Mouse (Mus musculus): Measurements from ENCODE around the gene Gm28360.
"Not testable (repeated sequence)": the region's sequence is repeated elsewhere in the genome, so short reads cannot be mapped to it uniquely, and the experiment has no call there.

Gm28360 gene

GRCm38 (mm10) chr1:117829781-117830180 lies at the start of gene Gm28360:
Gene Gm28360, plus strand, starts transcription at chr1:117830081.
- DNase-seq (ENCODE audit: low read depth, low spot score): not testable (repeated sequence)

GRCm38 (mm10) chr1:117780833-117781232 lies 49.0 kb upstream of the Gm28360 start, which contains the start of gene B020011L13Rik:
Gene B020011L13Rik, plus strand, starts transcription at chr1:117781133.
- not testable (repeated sequence) for DNase-seq (ENCODE audit: low read depth, low spot score)

GRCm38 (mm10) chr1:117816271-117816670 lies 13.6 kb upstream of the Gm28360 start:
- DNase-seq (ENCODE audit: low read depth, low spot score): not testable (repeated sequence)

GRCm38 (mm10) chr1:117851718-117852117 lies 21.8 kb downstream of the Gm28360 start:
- not testable (repeated sequence) for DNase-seq (ENCODE audit: low read depth, low spot score)

Data from mesoderm, embryonic 11.5 days (tissue).